Mouse (Mus musculus): ENCODE measurements around the gene Mrps10. TPM values are rescaled to one million over a fixed set of nuclear protein-coding genes. Genes with fewer than 3 reads are reported as not detected.

Gene Mrps10
- polyA plus RNA-seq, 1 experiment, result 97.9 TPM

DNA sequence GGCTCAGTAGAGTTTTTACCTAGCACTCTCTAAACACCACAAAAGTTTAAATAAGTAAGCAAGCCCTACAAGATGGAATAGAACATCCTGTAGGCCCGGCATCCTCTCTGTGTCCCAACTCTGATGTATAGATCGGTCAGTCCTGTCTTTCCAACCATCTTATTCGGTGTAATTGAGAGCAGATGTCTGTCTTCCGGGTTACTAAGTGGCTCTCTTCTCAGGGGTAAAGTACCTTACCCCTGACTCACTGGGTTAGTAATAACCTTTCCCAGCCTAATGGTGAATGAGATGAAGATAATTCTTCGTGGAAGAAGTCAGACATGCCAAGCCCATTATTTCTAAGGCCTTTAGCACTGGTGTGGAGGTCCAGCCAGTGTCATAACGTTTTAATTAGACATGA lies 5.3 kb downstream of the Mrps10 start:
- TF ChIP-seq POLR2A (IDR thresholded peaks at IDR 0.05; ENCODE audit: insufficient read length, low read depth) (no peak), POLR2AphosphoS2 (IDR thresholded peaks at IDR 0.05; ENCODE audit: insufficient read length, low read depth) (no peak), REST (IDR thresholded peaks at IDR 0.05; ENCODE audit: insufficient read depth, insufficient read length) (no peak), SRF (IDR thresholded peaks at IDR 0.05; ENCODE audit: control insufficient read depth, insufficient read length, low read depth) (no peak), MYOD1 (IDR thresholded peaks at IDR 0.05; ENCODE audit: control insufficient read depth in 1 of 3, insufficient read length in 2 of 3, low read depth in 2 of 3) (no peak), TCF12 (IDR thresholded peaks at IDR 0.05; ENCODE audit: insufficient read depth, poor library complexity, severe bottlenecking) (no peak), USF1 (IDR thresholded peaks at IDR 0.05; ENCODE audit: low read depth) (no peak), TCF3 (IDR thresholded peaks at IDR 0.05; ENCODE audit: insufficient read length, low read depth) (no peak)
- Histone ChIP-seq H3K27me3 (ENCODE audit: control insufficient read depth, insufficient read depth, insufficient read length) (no peaks in the 10 kb centered on the region), H3ac (ENCODE audit: control insufficient read depth, insufficient read length) (no peak overlapping the region), H3K79me2 (ENCODE audit: control insufficient read depth, insufficient read depth) (peaks cover 7% of the 10 kb centered on the region), H3K4me2 (ENCODE audit: low read depth) (no peak overlapping the region), H3K4me3 (no peak overlapping the region), H3K36me3 (ENCODE audit: control insufficient read depth, insufficient read depth) (peaks cover 47% of the 10 kb centered on the region)

- H3ac ChIP-seq (ENCODE audit: control insufficient read depth, insufficient read length), result no peak overlapping the region
- H3K4me3 ChIP-seq, result no peak overlapping the region
- H3K27me3 ChIP-seq (ENCODE audit: control insufficient read depth, insufficient read depth, insufficient read length), result no peaks in the 10 kb centered on the region
- TF ChIP-seq USF1 (IDR thresholded peaks at IDR 0.05; ENCODE audit: low read depth) (peak; percentile 61), MYOD1 (IDR thresholded peaks at IDR 0.05; ENCODE audit: control insufficient read depth in 1 of 3, insufficient read length in 2 of 3, low read depth in 2 of 3) (peak in 2 of 3 experiments; percentile 43 to 66), CEBPB (IDR thresholded peaks at IDR 0.05; ENCODE audit: insufficient read depth, poor library complexity, severe bottlenecking) (no peak), TCF12 (IDR thresholded peaks at IDR 0.05; ENCODE audit: insufficient read depth, poor library complexity, severe bottlenecking) (no peak), MYOG (IDR thresholded peaks at IDR 0.05; ENCODE audit: control insufficient read depth in 1 of 3, insufficient read depth in 1 of 3, insufficient read length in 2 of 3, low read depth in 2 of 3) (peak in 1 of 3 experiments; percentile 60), MAX (IDR thresholded peaks at IDR 0.05; ENCODE audit: low read depth) (no peak), POLR2AphosphoS2 (IDR thresholded peaks at IDR 0.05; ENCODE audit: insufficient read length, low read depth) (no peak), E2F4 (IDR thresholded peaks at IDR 0.05; ENCODE audit: insufficient read depth) (no peak), REST (IDR thresholded peaks at IDR 0.05; ENCODE audit: insufficient read depth, insufficient read length) (no peak), SRF (IDR thresholded peaks at IDR 0.05; ENCODE audit: control insufficient read depth, insufficient read length, low read depth) (no peak), TCF3 (IDR thresholded peaks at IDR 0.05; ENCODE audit: insufficient read length, low read depth) (no peak), POLR2A (IDR thresholded peaks at IDR 0.05; ENCODE audit: insufficient read length, low read depth) (no peak)
- peak overlapping the region; percentile 46 for H3K4me2 ChIP-seq (ENCODE audit: low read depth)
- H3K36me3 ChIP-seq (ENCODE audit: control insufficient read depth, insufficient read depth), result peaks cover 63% of the 10 kb centered on the region
- no peaks in the 10 kb centered on the region for H3K79me2 ChIP-seq (ENCODE audit: control insufficient read depth, insufficient read depth)
Measured at GRCm38 (mm10) chr17:47376779-47377280, 8.1 kb downstream of the Mrps10 start.

- no peak overlapping the region for H3ac ChIP-seq (ENCODE audit: control insufficient read depth, insufficient read length)
- no peak overlapping the region for H3K4me3 ChIP-seq
- peaks cover 55% of the 10 kb centered on the region for H3K36me3 ChIP-seq (ENCODE audit: control insufficient read depth, insufficient read depth)
- no peaks in the 10 kb centered on the region for H3K79me2 ChIP-seq (ENCODE audit: control insufficient read depth, insufficient read depth)
- no peak overlapping the region for H3K4me2 ChIP-seq (ENCODE audit: low read depth)
- no peak for TF ChIP-seq TCF12 (IDR thresholded peaks at IDR 0.05; ENCODE audit: insufficient read depth, poor library complexity, severe bottlenecking)
- TF ChIP-seq POLR2AphosphoS2 (IDR thresholded peaks at IDR 0.05; ENCODE audit: insufficient read length, low read depth), result no peak
- TF ChIP-seq CEBPB (IDR thresholded peaks at IDR 0.05; ENCODE audit: insufficient read depth, poor library complexity, severe bottlenecking), result no peak
- TF ChIP-seq E2F4 (IDR thresholded peaks at IDR 0.05; ENCODE audit: insufficient read depth), result no peak
- TF ChIP-seq USF1 (IDR thresholded peaks at IDR 0.05; ENCODE audit: low read depth), result no peak
- TF ChIP-seq POLR2A (IDR thresholded peaks at IDR 0.05; ENCODE audit: insufficient read length, low read depth), result no peak
- no peak for TF ChIP-seq SRF (IDR thresholded peaks at IDR 0.05; ENCODE audit: control insufficient read depth, insufficient read length, low read depth)
- no peak for TF ChIP-seq TCF3 (IDR thresholded peaks at IDR 0.05; ENCODE audit: insufficient read length, low read depth)
- TF ChIP-seq MYOG (IDR thresholded peaks at IDR 0.05; ENCODE audit: control insufficient read depth in 1 of 3, insufficient read depth in 1 of 3, insufficient read length in 2 of 3, low read depth in 2 of 3), result no peak
- TF ChIP-seq REST (IDR thresholded peaks at IDR 0.05; ENCODE audit: insufficient read depth, insufficient read length), result no peak
- no peak for TF ChIP-seq MAX (IDR thresholded peaks at IDR 0.05; ENCODE audit: low read depth)
- TF ChIP-seq MYOD1 (IDR thresholded peaks at IDR 0.05; ENCODE audit: control insufficient read depth in 1 of 3, insufficient read length in 2 of 3, low read depth in 2 of 3), result no peak
- H3K27me3 ChIP-seq (ENCODE audit: control insufficient read depth, insufficient read depth, insufficient read length), result no peaks in the 10 kb centered on the region
Measured at GRCm38 (mm10) chr17:47378133-47378532, 9.4 kb downstream of the Mrps10 start.

GRCm38 (mm10) chr17:47381917-47382316 lies 13.2 kb downstream of the Mrps10 start:
- Histone ChIP-seq H3ac (ENCODE audit: control insufficient read depth, insufficient read length) (no peak overlapping the region), H3K79me2 (ENCODE audit: control insufficient read depth, insufficient read depth) (no peaks in the 10 kb centered on the region), H3K4me3 (no peak overlapping the region), H3K4me2 (ENCODE audit: low read depth) (no peak overlapping the region), H3K36me3 (ENCODE audit: control insufficient read depth, insufficient read depth) (peaks cover 18% of the 10 kb centered on the region), H3K27me3 (ENCODE audit: control insufficient read depth, insufficient read depth, insufficient read length) (no peaks in the 10 kb centered on the region)
- TF ChIP-seq REST (IDR thresholded peaks at IDR 0.05; ENCODE audit: insufficient read depth, insufficient read length) (no peak), USF1 (IDR thresholded peaks at IDR 0.05; ENCODE audit: low read depth) (no peak), TCF12 (IDR thresholded peaks at IDR 0.05; ENCODE audit: insufficient read depth, poor library complexity, severe bottlenecking) (no peak), MYOG (IDR thresholded peaks at IDR 0.05; ENCODE audit: control insufficient read depth in 1 of 3, insufficient read depth in 1 of 3, insufficient read length in 2 of 3, low read depth in 2 of 3) (no peak), TCF3 (IDR thresholded peaks at IDR 0.05; ENCODE audit: insufficient read length, low read depth) (no peak), POLR2AphosphoS2 (IDR thresholded peaks at IDR 0.05; ENCODE audit: insufficient read length, low read depth) (peak; percentile 37), MYOD1 (IDR thresholded peaks at IDR 0.05; ENCODE audit: control insufficient read depth in 1 of 3, insufficient read length in 2 of 3, low read depth in 2 of 3) (no peak), CEBPB (IDR thresholded peaks at IDR 0.05; ENCODE audit: insufficient read depth, poor library complexity, severe bottlenecking) (no peak), SRF (IDR thresholded peaks at IDR 0.05; ENCODE audit: control insufficient read depth, insufficient read length, low read depth) (no peak)
